ENCODE assay signal across 8 mouse cellular contexts in the genomic region with DNA sequence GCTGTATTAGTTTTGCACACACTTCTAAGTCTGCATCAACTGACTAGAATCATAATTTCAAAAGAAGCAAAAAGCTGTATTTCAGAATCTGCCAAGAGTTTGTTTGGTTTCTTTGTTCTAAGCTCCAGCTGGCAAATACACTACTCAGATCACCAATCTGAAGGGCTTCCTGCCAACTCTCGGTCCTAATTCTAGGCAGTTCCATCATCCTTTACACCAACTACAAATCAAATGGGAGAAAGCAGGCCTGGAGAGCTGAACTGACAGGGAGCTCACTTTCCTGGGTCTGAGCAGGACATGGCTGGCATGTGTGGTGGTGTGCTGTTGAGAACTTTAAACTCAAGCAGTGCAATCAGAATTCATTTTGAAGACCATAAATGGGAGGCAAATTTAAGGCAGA.
DNase-seq lines count a peak whose midpoint lies in the region; ATAC-seq lines count a peak whose summit lies in the region.

No protein-coding gene starts in this region.

- no peaks in the 10 kb centered on the region for H3K36me3 ChIP-seq in limb, embryonic 12.5 days
- no peaks in the 10 kb centered on the region for H3K36me3 ChIP-seq in limb, embryonic 10.5 days
- H3K36me3 ChIP-seq in heart, embryonic 15.5 days = no peaks in the 10 kb centered on the region
- H3K36me3 ChIP-seq in midbrain, embryonic 16.5 days (ENCODE audit: control insufficient read depth, insufficient read depth, low read length) = no peaks in the 10 kb centered on the region

- H3K9me3 ChIP-seq in limb, embryonic 12.5 days = no peaks in the 10 kb centered on the region
- no peaks in the 10 kb centered on the region for H3K9me3 ChIP-seq in limb, embryonic 10.5 days (replicated peaks)
- no peaks in the 10 kb centered on the region for H3K9me3 ChIP-seq in heart, embryonic 15.5 days (replicated peaks)
- H3K9me3 ChIP-seq in midbrain, embryonic 16.5 days (replicated peaks; ENCODE audit: control insufficient read depth, low read length, poor library complexity, severe bottlenecking) = no peaks in the 10 kb centered on the region

- H3K27ac ChIP-seq in limb, embryonic 12.5 days = peak overlapping the region; percentile 60; the same call in 1 of the 2 replicates
- H3K27ac ChIP-seq in limb, embryonic 10.5 days = no peak overlapping the region
- H3K27ac ChIP-seq in heart, embryonic 15.5 days = peak overlapping the region; percentile 60
- peak overlapping the region; percentile 41 for H3K27ac ChIP-seq in midbrain, embryonic 16.5 days (ENCODE audit: low read length)

- 15% methylated on average over 1 of the region's 1 CpGs for WGBS in limb, embryonic 12.5 days
- 19% methylated on average over 1 of the region's 1 CpGs for WGBS in limb, embryonic 10.5 days
- 8% methylated on average over 1 of the region's 1 CpGs for WGBS in heart, embryonic 15.5 days
- WGBS in midbrain, embryonic 16.5 days = 29% methylated on average over 1 of the region's 1 CpGs

- no peak overlapping the region for H3K9ac ChIP-seq in limb, embryonic 12.5 days (replicated peaks)
- no peak overlapping the region for H3K9ac ChIP-seq in heart, embryonic 15.5 days
- H3K9ac ChIP-seq in midbrain, embryonic 16.5 days (ENCODE audit: low read depth, low read length) = no peak overlapping the region

- H3K4me2 ChIP-seq in limb, embryonic 12.5 days = no peak overlapping the region
- no peak overlapping the region for H3K4me2 ChIP-seq in heart, embryonic 15.5 days
- no peak overlapping the region for H3K4me2 ChIP-seq in midbrain, embryonic 16.5 days (ENCODE audit: low read length)

- no peak for ATAC-seq in limb, embryonic 12.5 days (ENCODE audit: insufficient number of reproducible peaks, insufficient read depth, low FRiP score, low TSS enrichment, low read depth)
- no peak for ATAC-seq in heart, embryonic 15.5 days (replicated peaks; ENCODE audit: insufficient number of reproducible peaks, insufficient read depth, low FRiP score, low read depth)
- no peak for ATAC-seq in midbrain, embryonic 16.5 days

- no peak for DNase-seq in limb, embryonic 10.5 days (ENCODE audit: low spot score)
- DNase-seq in cerebellum, adult 9-10 months = peak; percentile 41
- DNase-seq in layer of hippocampus, adult 9-10 months (ENCODE audit: low spot score) = peak; percentile 78
- no peak for DNase-seq in embryo, embryonic 10.5 days (ENCODE audit: low spot score)
- no peak for DNase-seq in ovary, postnatal 10 days (ENCODE audit: low spot score)

- no peak overlapping the region for H3K4me3 ChIP-seq in limb, embryonic 12.5 days (replicated peaks)
- H3K4me3 ChIP-seq in limb, embryonic 10.5 days = no peak overlapping the region
- H3K4me3 ChIP-seq in heart, embryonic 15.5 days = no peak overlapping the region
- H3K4me3 ChIP-seq in midbrain, embryonic 16.5 days (ENCODE audit: low read depth, low read length) = no peak overlapping the region

- peaks cover 31% of the 10 kb centered on the region for H3K4me1 ChIP-seq in limb, embryonic 12.5 days (replicated peaks)
- peaks cover 13% of the 10 kb centered on the region; the same call in 1 of the 2 replicates for H3K4me1 ChIP-seq in limb, embryonic 10.5 days
- peaks cover 39% of the 10 kb centered on the region for H3K4me1 ChIP-seq in heart, embryonic 15.5 days (replicated peaks)
- peaks cover 8% of the 10 kb centered on the region; the same call in 1 of the 2 replicates for H3K4me1 ChIP-seq in midbrain, embryonic 16.5 days (ENCODE audit: control insufficient read depth, insufficient read depth, low read length)

- H3K27me3 ChIP-seq in limb, embryonic 12.5 days = no peaks in the 10 kb centered on the region
- H3K27me3 ChIP-seq in limb, embryonic 10.5 days (ENCODE audit: low read depth, poor library complexity, severe bottlenecking) = no peaks in the 10 kb centered on the region
- H3K27me3 ChIP-seq in heart, embryonic 15.5 days = no peaks in the 10 kb centered on the region
- no peaks in the 10 kb centered on the region for H3K27me3 ChIP-seq in midbrain, embryonic 16.5 days (ENCODE audit: control insufficient read depth, insufficient read depth, low read depth, low read length)

Comparison
In these comparisons a context has a peak if more than half of its experiments do, and no peak if none do; other contexts are left out.
1. DNase-seq: peak in cerebellum, adult 9-10 months (single experiment) and layer of hippocampus, adult 9-10 months (single experiment); none in limb, embryonic 10.5 days (single experiment), embryo, embryonic 10.5 days (single experiment) and ovary, postnatal 10 days (single experiment).